Mouse (Mus musculus) c-Kit-negative CD71-positive TER-119-positive erythroid progenitor cells, embryonic 14.5 days (primary cell): ENCODE data around the gene Asap2.

Experiments used
- DNase-seq: peaks from one replicate; pipeline ENCODE4 v3.0.0-alpha.2; 2013; ENCODE audit warnings: low read depth, low spot score

Asap2 gene

GRCm38 (mm10) chr12:21208172-21208795 is 218.0 kb downstream of the Asap2 start:
- DNase-seq: no peak

DNA sequence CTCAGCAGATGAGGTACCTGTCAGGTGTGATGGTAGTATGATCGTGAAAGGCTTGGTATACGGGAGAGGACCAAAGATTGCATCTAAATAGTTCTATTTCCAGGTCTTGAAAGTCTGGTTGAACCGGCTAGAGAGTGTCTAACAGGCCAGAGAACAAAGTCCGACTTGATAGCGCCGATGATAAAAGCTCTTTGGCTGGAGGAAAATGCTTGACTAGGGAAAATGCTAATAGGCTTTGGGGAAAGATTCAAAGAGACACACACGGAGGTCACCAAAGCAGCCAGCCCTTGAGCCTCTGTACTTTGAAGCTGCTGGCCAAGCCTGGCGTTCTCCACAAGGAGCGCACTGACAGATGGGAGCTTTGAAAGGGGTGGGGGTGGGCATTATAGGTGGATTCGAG is 219.0 kb downstream of the Asap2 start:
- DNase-seq: no peak

GRCm38 (mm10) chr12:21212876-21213275 is 222.6 kb downstream of the Asap2 start:
- no peak for DNase-seq

GRCm38 (mm10) chr12:21214551-21215165 is 224.4 kb downstream of the Asap2 start:
- DNase-seq: no peak

GRCm38 (mm10) chr12:21217776-21218444 is 227.7 kb downstream of the Asap2 start:
- no peak for DNase-seq

DNA sequence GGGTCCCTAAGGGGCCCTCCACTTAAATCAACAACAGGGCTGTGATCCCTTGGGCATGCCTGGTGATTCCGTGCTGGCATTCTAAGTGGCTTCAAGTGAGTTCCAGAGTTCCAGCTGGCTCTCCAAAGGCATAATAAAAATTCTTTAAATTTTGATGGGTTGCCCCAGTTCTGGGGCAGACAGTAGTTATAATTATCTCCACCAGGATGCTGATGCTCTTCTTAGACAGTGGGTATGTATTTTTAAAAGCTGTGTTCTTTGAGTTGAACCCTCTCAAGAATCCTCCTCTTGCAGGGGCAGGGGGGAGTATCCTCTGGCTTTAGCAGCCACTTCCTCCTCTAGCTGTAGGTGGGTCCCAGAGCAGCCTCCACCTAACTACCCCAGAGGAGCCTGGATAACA is 230.3 kb downstream of the Asap2 start:
- DNase-seq: no peak

DNA sequence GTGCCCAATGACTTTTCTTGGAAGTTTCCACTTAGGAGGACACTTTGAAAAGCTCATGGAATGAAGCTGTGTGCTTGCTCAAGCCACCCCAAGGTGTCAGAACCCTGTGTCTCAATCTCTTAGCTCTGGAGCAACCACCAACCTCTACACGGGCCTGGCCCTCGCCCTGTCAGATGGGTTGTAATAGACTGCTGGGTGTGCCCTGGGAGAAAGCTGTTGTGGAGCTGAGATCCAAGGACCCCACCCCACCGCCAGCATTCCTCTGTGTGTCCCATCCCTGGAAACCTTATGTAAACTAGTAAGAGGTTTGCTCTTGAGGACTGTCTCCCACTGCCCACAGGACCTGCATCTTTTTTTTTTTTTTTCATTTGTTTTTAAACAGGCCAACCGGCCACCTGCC is 233.7 kb downstream of the Asap2 start:
- DNase-seq: no peak

DNA sequence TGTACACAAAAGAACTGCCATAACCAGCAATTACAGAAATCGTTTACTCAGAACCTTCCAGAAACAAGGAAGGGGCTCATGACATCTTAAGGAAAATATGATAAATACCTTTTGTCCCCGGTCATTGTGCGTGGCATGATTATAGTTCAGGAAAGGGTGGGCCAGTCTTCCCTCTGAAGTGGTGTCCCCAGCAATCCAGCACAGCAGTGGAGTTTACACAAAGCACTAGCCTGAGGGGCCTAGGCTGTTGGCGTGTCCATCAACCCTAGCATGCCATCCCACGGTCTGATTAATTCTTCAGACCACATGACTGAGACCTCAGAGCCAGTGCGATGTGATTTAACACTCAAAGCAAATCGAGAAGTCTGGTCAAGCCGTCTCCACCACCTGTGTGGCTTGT is 235.1 kb downstream of the Asap2 start:
- DNase-seq: no peak

DNA sequence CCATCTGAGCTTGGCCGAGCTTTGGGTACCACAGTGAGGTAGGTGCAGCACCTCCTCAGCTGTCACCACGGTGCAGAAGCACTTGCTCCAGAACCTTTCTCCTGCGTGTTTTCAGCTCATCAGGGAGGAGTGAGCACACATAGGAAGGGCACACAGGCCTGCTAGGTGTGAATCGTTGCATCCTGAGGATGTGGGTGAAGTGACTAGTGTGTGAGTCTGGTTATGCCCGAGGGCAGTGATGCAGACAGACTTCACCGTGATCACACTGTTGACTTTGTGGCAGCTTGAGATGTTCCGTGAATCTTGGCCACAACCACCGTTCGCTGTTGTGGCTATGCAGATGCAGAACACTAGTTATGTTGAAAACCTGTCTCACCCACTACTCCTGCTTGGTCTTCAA is 236.1 kb downstream of the Asap2 start:
- DNase-seq: no peak

DNA sequence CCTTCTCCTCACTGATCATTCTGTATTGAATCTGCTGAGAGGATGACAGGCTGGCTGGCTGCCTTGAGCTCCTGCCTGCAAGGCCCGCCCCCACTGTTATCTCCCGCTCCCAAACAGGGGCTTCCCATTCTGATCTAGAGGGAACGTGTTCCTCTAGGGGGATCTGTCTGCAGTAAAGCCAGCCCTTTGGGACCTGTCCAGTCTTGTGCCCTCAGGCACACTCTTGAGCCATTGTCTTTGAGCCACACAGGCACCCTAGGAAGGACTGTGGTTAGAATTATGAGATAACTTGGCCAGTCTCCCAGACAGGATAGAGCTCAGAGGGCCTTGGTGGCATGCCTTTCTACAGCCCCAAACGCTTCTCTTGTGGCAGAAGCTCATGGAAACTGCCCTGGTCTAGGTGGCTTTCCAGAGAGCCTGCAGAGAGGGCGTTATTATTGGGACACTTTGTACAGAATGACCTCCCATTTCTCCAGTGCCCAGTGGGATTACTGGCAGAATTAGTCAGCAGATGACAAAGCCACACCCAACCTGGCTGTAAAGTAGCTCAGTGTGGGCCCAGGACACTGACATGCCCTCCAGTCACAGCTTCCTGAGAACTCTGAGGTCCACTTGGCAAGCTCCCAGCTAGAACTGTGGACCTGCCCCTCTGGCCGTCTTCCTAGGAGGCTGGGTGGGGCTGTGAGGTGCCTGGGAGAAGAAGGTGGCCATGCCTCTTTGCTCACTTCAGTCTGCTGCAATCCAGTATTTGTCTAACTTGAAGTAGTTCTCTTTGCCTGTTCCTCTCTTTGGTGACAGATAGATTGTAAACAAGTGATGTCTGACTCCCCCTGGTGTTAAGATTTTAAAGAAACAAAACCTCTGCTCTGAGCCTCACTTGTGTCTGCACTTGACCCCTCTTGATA is 237.1 kb downstream of the Asap2 start:
- DNase-seq: no peak

- DNase-seq: no peak
Measured at GRCm38 (mm10) chr12:21228650-21229049, 238.4 kb downstream of the Asap2 start.

DNA sequence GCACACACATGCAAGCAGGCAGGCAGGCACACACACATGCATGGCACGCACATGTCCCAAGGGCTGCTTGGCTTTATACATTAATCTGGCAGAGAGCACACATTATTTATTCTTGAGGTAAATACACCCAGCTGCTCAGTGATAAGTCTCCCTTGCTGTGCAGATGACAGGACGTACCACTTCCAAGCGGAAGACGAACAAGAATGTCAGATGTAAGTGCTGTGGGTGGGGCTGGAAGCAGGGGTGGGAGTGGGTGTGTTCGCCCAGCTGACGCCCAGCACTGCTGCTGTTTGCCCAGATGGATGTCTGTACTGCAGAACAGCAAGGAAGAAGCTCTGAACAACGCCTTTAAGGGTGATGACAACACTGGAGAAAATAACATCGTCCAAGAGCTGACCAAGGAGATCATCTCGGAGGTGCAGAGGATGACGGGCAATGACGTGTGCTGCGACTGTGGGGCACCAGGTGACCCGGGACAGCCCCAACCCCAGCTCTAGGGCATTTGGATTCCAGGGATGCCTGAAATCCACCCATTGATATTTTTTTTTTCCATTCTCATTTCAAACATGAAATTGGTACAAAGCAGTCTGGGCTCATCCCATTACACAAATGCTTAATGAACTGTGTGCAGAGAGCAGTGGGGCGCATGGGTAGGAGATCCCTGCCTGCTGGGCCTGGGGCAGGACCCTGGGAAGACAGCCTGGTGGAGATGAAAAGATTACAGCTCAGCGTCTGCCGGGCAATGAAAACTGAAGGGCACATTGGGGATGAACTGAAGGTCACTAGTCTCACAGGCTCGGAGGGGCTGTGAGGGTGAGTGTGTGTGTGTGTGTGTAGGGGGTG is 239.0 kb downstream of the Asap2 start:
- no peak for DNase-seq

DNA sequence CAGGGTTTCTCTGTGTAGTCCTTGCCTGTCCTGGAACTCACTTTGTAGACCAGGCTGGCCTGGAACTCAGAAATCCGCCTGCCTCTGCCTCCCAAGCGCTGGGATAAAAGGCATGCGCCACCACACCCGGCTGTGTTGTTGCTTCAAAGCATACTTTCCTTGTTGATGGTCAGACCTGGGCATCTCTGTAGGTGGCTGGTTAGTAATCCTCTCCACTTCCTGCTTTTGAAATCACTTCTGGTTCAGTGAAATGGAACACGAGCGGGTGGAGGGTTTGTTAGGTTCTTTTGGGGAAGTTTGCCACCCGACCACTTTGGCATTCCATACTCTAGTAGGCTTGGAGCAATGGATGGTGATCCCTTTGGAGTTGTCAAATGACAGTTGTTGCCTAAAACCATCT is 243.5 kb downstream of the Asap2 start:
- DNase-seq: no peak

DNA sequence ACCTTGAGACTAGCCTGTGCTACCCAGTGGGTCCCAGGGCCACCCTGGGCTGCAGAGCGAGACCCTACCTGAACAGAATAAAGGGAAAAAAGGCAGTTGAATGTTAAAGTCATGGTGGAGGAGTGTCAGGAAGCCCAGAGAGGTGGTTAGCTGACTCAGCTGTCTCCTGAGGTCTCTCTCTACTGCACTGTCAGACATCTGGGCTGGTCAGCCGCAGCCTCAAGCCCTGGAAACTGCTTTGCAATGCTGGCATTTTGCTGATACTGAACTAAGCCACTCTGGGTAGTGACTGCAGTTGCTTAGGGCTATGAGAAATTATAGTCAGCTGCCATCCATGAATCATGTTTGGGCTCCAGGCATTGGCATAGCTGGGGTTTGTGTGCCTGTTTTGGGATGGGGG is 244.3 kb downstream of the Asap2 start:
- no peak for DNase-seq

GRCm38 (mm10) chr12:21241965-21242364 is 251.7 kb downstream of the Asap2 start:
- no peak for DNase-seq

GRCm38 (mm10) chr12:21244375-21244960 is 254.2 kb downstream of the Asap2 start:
- no peak for DNase-seq

DNA sequence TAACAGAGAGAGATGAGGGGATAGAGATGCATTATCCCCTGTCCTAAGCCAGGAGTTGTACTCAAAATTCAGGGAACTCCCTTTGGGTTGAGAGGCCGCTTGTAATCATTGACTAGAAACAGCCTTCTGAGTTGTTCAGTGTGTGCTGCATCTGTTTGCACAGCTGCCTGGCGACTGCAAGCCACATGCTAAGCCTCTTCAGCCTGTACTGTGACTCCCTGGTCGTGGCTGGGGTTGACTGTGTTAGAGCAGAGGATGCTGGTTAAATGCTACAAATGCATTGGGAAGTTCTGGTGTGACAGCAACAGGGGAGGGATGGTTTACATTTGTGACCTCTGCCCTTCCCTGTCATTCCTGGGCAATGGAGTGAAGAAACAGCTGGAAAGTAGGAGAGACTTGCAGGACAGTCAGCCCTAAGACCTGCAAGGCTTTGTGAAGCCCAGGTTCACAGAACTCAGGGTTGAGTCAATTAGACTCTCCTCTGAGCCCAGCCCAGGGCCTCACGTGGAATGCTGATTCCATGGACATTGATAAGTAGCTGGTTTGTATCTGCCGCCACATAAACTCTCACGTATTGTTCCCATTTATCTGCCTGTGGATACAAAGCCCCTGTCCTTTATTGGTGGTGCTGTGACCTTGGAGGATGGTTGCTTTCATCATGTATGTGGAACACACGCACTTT is 257.6 kb downstream of the Asap2 start:
- no peak for DNase-seq

- DNase-seq: no peak
Measured at GRCm38 (mm10) chr12:21260494-21261256, 270.4 kb downstream of the Asap2 start.

DNA sequence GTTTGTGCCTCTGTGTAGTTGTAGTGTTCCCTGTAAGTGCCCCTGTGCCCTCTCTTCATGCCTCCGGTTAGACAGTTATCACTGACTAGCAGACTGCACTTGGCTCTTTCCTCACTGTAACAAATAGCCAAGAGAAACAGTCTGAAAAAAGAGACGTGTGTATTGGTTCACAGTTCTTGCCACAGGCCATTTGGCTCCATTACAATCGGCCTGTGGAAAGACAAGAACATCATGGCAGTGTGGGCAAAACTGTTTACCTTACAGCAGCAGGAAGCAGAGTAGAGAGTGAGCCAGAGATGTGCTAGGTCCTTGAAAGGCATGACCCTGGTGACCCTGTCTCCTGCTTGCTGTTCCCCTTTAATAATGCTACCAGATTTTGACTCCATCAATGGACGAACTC is 271.3 kb downstream of the Asap2 start:
- DNase-seq: no peak

DNA sequence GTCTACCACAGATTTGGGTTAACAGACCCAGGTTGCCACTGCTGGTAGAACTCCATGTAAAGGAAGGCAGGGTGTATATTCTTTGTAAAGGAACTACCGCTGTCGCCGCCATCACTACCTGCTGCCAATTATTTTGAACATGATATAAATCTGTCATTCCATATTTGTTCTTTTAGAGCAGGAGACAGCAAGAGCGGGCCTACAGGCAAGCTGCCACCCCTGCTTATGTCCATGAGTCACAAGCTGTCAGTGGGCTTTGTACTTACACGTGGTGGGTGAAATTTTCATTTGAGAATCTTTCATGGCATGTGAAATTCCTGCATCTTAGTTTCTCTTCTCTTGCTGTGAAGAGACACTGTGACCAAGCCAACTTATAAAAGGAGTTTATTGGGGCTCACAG is 273.0 kb downstream of the Asap2 start:
- no peak for DNase-seq
